Mouse (Mus musculus): ENCODE data around the gene Klhl29. TPM values are rescaled to one million over a fixed set of nuclear protein-coding genes. Genes with fewer than 3 reads are reported as not detected.

The Klhl29 gene
- total and polyA plus RNA-seq, 3 experiments, result not detected

- no peak for TF ChIP-seq MXI1 (IDR thresholded peaks at IDR 0.05; ENCODE audit: low read depth, low read length)
- TF ChIP-seq MAX (IDR thresholded peaks at IDR 0.05; ENCODE audit: low read length), result no peak
- no peak for TF ChIP-seq HCFC1 (IDR thresholded peaks at IDR 0.05; ENCODE audit: low read depth, low read length)
- TF ChIP-seq POLR2AphosphoS2 (IDR thresholded peaks at IDR 0.05; ENCODE audit: low read length), result no peak
- TF ChIP-seq EP300 (IDR thresholded peaks at IDR 0.05; ENCODE audit: low read depth in 1 of 2, low read length in 2 of 2), result no peak
- no peak for TF ChIP-seq SIN3A (IDR thresholded peaks at IDR 0.05; ENCODE audit: low read length)
- no peak for TF ChIP-seq NRF1 (IDR thresholded peaks at IDR 0.05; ENCODE audit: insufficient read depth, low read depth, low read length, poor library complexity, severe bottlenecking)
- Histone ChIP-seq H3K4me1 (ENCODE audit: control insufficient read depth in 1 of 2, insufficient read depth in 2 of 2, low read length in 2 of 2) (no peaks in the 10 kb centered on the region), H3K36me3 (ENCODE audit: control insufficient read depth in 1 of 2, insufficient read depth in 2 of 2, low read length in 2 of 2) (no peaks in the 10 kb centered on the region), H3K9ac (ENCODE audit: control insufficient read depth, low read depth, low read length, poor library complexity, severe bottlenecking) (no peak overlapping the region), H3K27ac (ENCODE audit: control insufficient read depth, low read depth, low read length) (no peak overlapping the region), H3K4me3 (ENCODE audit: control insufficient read depth in 1 of 2, insufficient read depth in 1 of 2, low read depth in 2 of 2, low read length in 2 of 2) (no peak overlapping the region), H3K79me2 (ENCODE audit: control insufficient read depth, insufficient read depth, low read length, poor library complexity) (no peaks in the 10 kb centered on the region), H3K27me3 (ENCODE audit: control insufficient read depth in 1 of 2, insufficient read depth in 2 of 2, low read length in 2 of 2) (no peaks in the 10 kb centered on the region), H3K9me3 (replicated peaks; ENCODE audit: insufficient read depth, low read length) (no peaks in the 10 kb centered on the region)
- no peak for DNase-seq (ENCODE audit: low read depth, low spot score)
These were observed 102.0 kb downstream of the Klhl29 start for GRCm38 (mm10) chr12:5273316-5274047.

- H3K4me3 ChIP-seq (ENCODE audit: control insufficient read depth in 1 of 2, insufficient read depth in 1 of 2, low read depth in 2 of 2, low read length in 2 of 2), result no peak overlapping the region
- no peaks in the 10 kb centered on the region for H3K9me3 ChIP-seq (replicated peaks; ENCODE audit: insufficient read depth, low read length)
These were observed 105.0 kb downstream of the Klhl29 start for GRCm38 (mm10) chr12:5270527-5270926.

GRCm38 (mm10) chr12:5269936-5270335 lies 105.5 kb downstream of the Klhl29 start:
- Histone ChIP-seq H3K4me1 (ENCODE audit: control insufficient read depth in 1 of 2, insufficient read depth in 2 of 2, low read length in 2 of 2) (no peaks in the 10 kb centered on the region), H3K9ac (ENCODE audit: control insufficient read depth, low read depth, low read length, poor library complexity, severe bottlenecking) (no peak overlapping the region), H3K79me2 (ENCODE audit: control insufficient read depth, insufficient read depth, low read length, poor library complexity) (no peaks in the 10 kb centered on the region), H3K36me3 (ENCODE audit: control insufficient read depth in 1 of 2, insufficient read depth in 2 of 2, low read length in 2 of 2) (no peaks in the 10 kb centered on the region), H3K27ac (ENCODE audit: control insufficient read depth, low read depth, low read length) (no peak overlapping the region), H3K9me3 (replicated peaks; ENCODE audit: insufficient read depth, low read length) (no peaks in the 10 kb centered on the region), H3K4me3 (ENCODE audit: control insufficient read depth in 1 of 2, insufficient read depth in 1 of 2, low read depth in 2 of 2, low read length in 2 of 2) (no peak overlapping the region), H3K27me3 (ENCODE audit: control insufficient read depth in 1 of 2, insufficient read depth in 2 of 2, low read length in 2 of 2) (no peaks in the 10 kb centered on the region)
- DNase-seq (ENCODE audit: low read depth, low spot score), result no peak
- TF ChIP-seq MYC (IDR thresholded peaks at IDR 0.05; ENCODE audit: low read depth, low read length) (no peak), UBTF (IDR thresholded peaks at IDR 0.05; ENCODE audit: borderline replicate concordance, insufficient read depth, low read depth, low read length) (no peak), KAT2A (conservative IDR thresholded peaks at IDR 0.05; ENCODE audit: low read depth, low read length) (no peak), CHD2 (IDR thresholded peaks at IDR 0.05; ENCODE audit: low read length) (no peak), E2F4 (IDR thresholded peaks at IDR 0.05; ENCODE audit: borderline replicate concordance, low read depth, low read length) (no peak), GATA1 (IDR thresholded peaks at IDR 0.05; ENCODE audit: low read depth, low read length) (no peak), ZNF384 (IDR thresholded peaks at IDR 0.05; ENCODE audit: low read depth, low read length) (no peak), HCFC1 (IDR thresholded peaks at IDR 0.05; ENCODE audit: low read depth, low read length) (no peak), POLR2AphosphoS5 (IDR thresholded peaks at IDR 0.05; ENCODE audit: borderline replicate concordance, low read depth, low read length) (no peak)

More at GRCm38 (mm10) chr12:5270527-5270926, 105.0 kb downstream of the Klhl29 start:
- H3K27me3 ChIP-seq (ENCODE audit: control insufficient read depth in 1 of 2, insufficient read depth in 2 of 2, low read length in 2 of 2), result no peaks in the 10 kb centered on the region
- no peak for DNase-seq (ENCODE audit: low read depth, low spot score)
- H3K36me3 ChIP-seq (ENCODE audit: control insufficient read depth in 1 of 2, insufficient read depth in 2 of 2, low read length in 2 of 2), result no peaks in the 10 kb centered on the region
- H3K79me2 ChIP-seq (ENCODE audit: control insufficient read depth, insufficient read depth, low read length, poor library complexity), result no peaks in the 10 kb centered on the region
- no peaks in the 10 kb centered on the region for H3K4me1 ChIP-seq (ENCODE audit: control insufficient read depth in 1 of 2, insufficient read depth in 2 of 2, low read length in 2 of 2)
- H3K9ac ChIP-seq (ENCODE audit: control insufficient read depth, low read depth, low read length, poor library complexity, severe bottlenecking), result no peak overlapping the region
- H3K27ac ChIP-seq (ENCODE audit: control insufficient read depth, low read depth, low read length), result no peak overlapping the region
- TF ChIP-seq POLR2AphosphoS2 (IDR thresholded peaks at IDR 0.05; ENCODE audit: low read length) (no peak), ELF1 (IDR thresholded peaks at IDR 0.05; ENCODE audit: low read depth, low read length) (no peak), USF2 (IDR thresholded peaks at IDR 0.05; ENCODE audit: borderline replicate concordance in 1 of 2, insufficient read depth in 1 of 2, low read depth in 1 of 2, low read length in 2 of 2) (no peak), MAFK (IDR thresholded peaks at IDR 0.05; ENCODE audit: borderline replicate concordance, low read depth, low read length) (no peak)
